In the genomic region with DNA sequence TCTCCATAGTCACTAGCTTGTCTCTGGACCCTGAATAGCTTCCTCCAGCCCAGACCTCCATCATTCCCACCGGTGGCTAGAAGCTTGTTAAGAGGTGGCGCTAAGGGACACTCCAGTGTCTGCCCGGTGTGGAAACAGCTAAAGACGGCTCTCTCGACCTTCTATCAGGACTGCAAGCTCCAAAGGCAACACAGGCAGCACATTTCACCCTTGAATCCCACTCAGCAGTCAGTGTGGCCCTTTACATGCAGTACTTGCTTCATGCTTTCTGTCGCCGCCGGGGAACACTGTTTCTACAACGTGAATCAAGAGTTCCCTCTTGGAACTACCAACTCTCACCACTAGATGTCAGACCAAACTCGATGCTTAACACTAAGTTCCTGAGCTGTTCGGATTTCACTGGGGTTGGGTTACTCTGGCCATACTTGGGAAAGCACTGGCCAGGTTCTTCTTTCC, we compare ENCODE assay signal across 8 mouse cellular contexts. TPM values are rescaled to one million over a fixed set of nuclear protein-coding genes. Genes with fewer than 3 reads are reported as not detected.
DNase-seq lines count a peak whose midpoint lies in the region; TF ChIP-seq lines count a peak whose summit lies in the region.

No protein-coding gene starts in this region.

- H3K27me3 ChIP-seq in thymus, adult 2 months (ENCODE audit: control insufficient read depth, insufficient read depth, low read length): no peaks in the 10 kb centered on the region

- TF ChIP-seq POLR2A in thymus, adult 2 months (IDR thresholded peaks at IDR 0.05; ENCODE audit: control insufficient read depth, extremely low read depth, insufficient read depth, low read length, poor library complexity): no peak

- H3K4me1 ChIP-seq in thymus, adult 2 months (replicated peaks; ENCODE audit: control insufficient read depth, insufficient read depth, low read length): no peaks in the 10 kb centered on the region

- TF ChIP-seq CTCF in thymus, adult 2 months (IDR thresholded peaks at IDR 0.05; ENCODE audit: borderline replicate concordance, control insufficient read depth, extremely low read depth, insufficient read depth, low read length, poor library complexity): peak; percentile 29; the same call in 1 of the 2 replicates

- WGBS in thymus, adult 2 months: 19% methylated on average over 11 of the region's 11 CpGs

- no peak overlapping the region for H3K27ac ChIP-seq in thymus, adult 2 months (ENCODE audit: control insufficient read depth, insufficient read depth, low read length)

- peak; percentile 20 for DNase-seq in thymus, adult 2 months
- no peak for DNase-seq in thymus, adult 18-20 months
- DNase-seq in cerebellum, postnatal 4 days (ENCODE audit: low spot score in 2 of 2): peak; percentile 41 to 83
- DNase-seq in frontal cortex, postnatal 36 days (ENCODE audit: low spot score in 2 of 2): peak; percentile 64 to 90
- peak; percentile 93 for DNase-seq in hindlimb bud, embryonic 11.5 days (ENCODE audit: extremely low spot score, low read depth, low spot score)
- DNase-seq in left cerebral cortex, adult 18-20 months (ENCODE audit: low spot score in 2 of 2): peak; percentile 78 to 89
- peak; percentile 80 for DNase-seq in lung, postnatal 36 days
- DNase-seq in right cerebral cortex, adult 2 months (ENCODE audit: low spot score in 2 of 2): peak; percentile 80 to 91

- no peak overlapping the region for H3K4me3 ChIP-seq in thymus, adult 2 months (ENCODE audit: control insufficient read depth, insufficient read depth, low read length)

- no peaks in the 10 kb centered on the region for H3K36me3 ChIP-seq in thymus, adult 2 months (ENCODE audit: control insufficient read depth, insufficient read depth, low read length)

RNA-seq across cellular contexts. Expression of a gene that starts 16.2 kb away (rescaled TPM):
- polyA plus RNA-seq in thymus, adult 2 months (2012; rRNA removed): 0.07 TPM in 1 of 2 replicates, not detected in the other
- total RNA-seq in left cerebral cortex, adult 18-20 months (2021): not detected

RNA-seq across cellular contexts. Expression of a gene that starts 42.6 kb away (rescaled TPM):
- polyA plus RNA-seq in thymus, adult 2 months (2012; rRNA removed): not detected in 2 replicates
- not detected for total RNA-seq in left cerebral cortex, adult 18-20 months (2021)

RNA-seq across cellular contexts. Expression of a gene that starts 55.9 kb away (rescaled TPM):
- polyA plus RNA-seq in thymus, adult 2 months (2012; rRNA removed): 3.2 and 5.8 TPM in 2 replicates
- total RNA-seq in left cerebral cortex, adult 18-20 months (2021): 1 to 10 TPM in 1 of 2 experiments, under 1 TPM in 1; 0.42 to 1.0 TPM

Comparison
In these comparisons a context has a peak if more than half of its experiments do, and no peak if none do; other contexts are left out.
1. DNase-seq: peak in thymus, adult 2 months (single experiment), cerebellum, postnatal 4 days (2 of 2), frontal cortex, postnatal 36 days (2 of 2), hindlimb bud, embryonic 11.5 days (single experiment), left cerebral cortex, adult 18-20 months (2 of 2), lung, postnatal 36 days (single experiment) and right cerebral cortex, adult 2 months (2 of 2); none in thymus, adult 18-20 months (0 of 2).